Mouse (Mus musculus) megakaryocyte, embryonic 14.5 days (primary cell): ENCODE measurements around the gene Dido1.

Source experiments
- FLI1 ChIP-seq: IDR thresholded peaks from 2 replicates; pipeline ENCODE4 v1.6.1; 2012; ENCODE audit warnings: low read length, inconsistent platforms, mixed read lengths
- GATA1 ChIP-seq: IDR thresholded peaks from 3 replicates; pipeline ENCODE4 v1.6.1; 2012; ENCODE audit warnings: mixed read lengths, low read length, inconsistent platforms, borderline replicate concordance

GRCm38 (mm10) chr2:180710276-180711155 is 717 bp upstream of the Dido1 start:
- TF ChIP-seq GATA1 (no peak), FLI1 (no peak)
